Mouse (Mus musculus) adrenal gland, postnatal 10 days (tissue): ENCODE results near the gene Ncstn. TPM values are rescaled to one million over a fixed set of nuclear protein-coding genes. Genes with fewer than 3 reads are reported as not detected.

Experiments used
- DNase-seq: peaks from one replicate; pipeline ENCODE4 v3.0.0; 2021; ENCODE audit warnings: mixed read lengths
- total RNA-seq, 2 experiments: library from RNA; stranded (reverse); gene quantifications; 2 replicates each; pipeline ENCODE4 v1.2.3; 2021

Ncstn gene
- total RNA-seq, 2 experiments from 2014 or later: 81.0 to 93.0 TPM

GRCm38 (mm10) chr1:172027010-172027808 is 55.4 kb downstream of the Ncstn start:
- DNase-seq: peak; percentile 95

- DNase-seq: peak; percentile 37
Measured at GRCm38 (mm10) chr1:172026201-172026901, 56.2 kb downstream of the Ncstn start.

- DNase-seq: no peak
Measured at GRCm38 (mm10) chr1:172025201-172025904, 57.2 kb downstream of the Ncstn start.

GRCm38 (mm10) chr1:172024140-172024895 is 58.3 kb downstream of the Ncstn start:
- no peak for DNase-seq

- DNase-seq: no peak
Measured at GRCm38 (mm10) chr1:172019863-172020521, 62.6 kb downstream of the Ncstn start.

- DNase-seq: no peak
Measured at GRCm38 (mm10) chr1:172019339-172019738, 63.3 kb downstream of the Ncstn start.

- DNase-seq: no peak
Measured at GRCm38 (mm10) chr1:172018336-172019311, 64.0 kb downstream of the Ncstn start.

- DNase-seq: no peak
Measured at GRCm38 (mm10) chr1:172017517-172018070, 65.0 kb downstream of the Ncstn start.

GRCm38 (mm10) chr1:172016660-172017516 is 65.7 kb downstream of the Ncstn start:
- no peak for DNase-seq

GRCm38 (mm10) chr1:172016031-172016430 is 66.6 kb downstream of the Ncstn start:
- DNase-seq: no peak

Other genes starting within 250 kb of the Ncstn start
- 1 to 10 TPM; 5.3 to 6.2 TPM for gene Cd84, start 243.1 kb downstream of the Ncstn start, total RNA-seq
- gene Gm10521, start 187.1 kb downstream of the Ncstn start, total RNA-seq: under 1 TPM; 0.39 TPM
- gene Slamf6, start 165.3 kb downstream of the Ncstn start, total RNA-seq: 1 to 10 TPM; 1.8 to 2.6 TPM
- 10 to 100 TPM in 1 of 2 experiments, 1 to 10 TPM in 1; 6.3 to 10.6 TPM for gene Vangl2, start 54.4 kb downstream of the Ncstn start, total RNA-seq
- gene Nhlh1, start 25.2 kb downstream of the Ncstn start, total RNA-seq: under 1 TPM in 1 of 2 experiments, not detected in 1; 0.09 TPM
- gene Copa, start 266 bp downstream of the Ncstn start, total RNA-seq: 100 to 1,000 TPM; 150 to 151 TPM
- gene Pex19, start 44.0 kb upstream of the Ncstn start, total RNA-seq: 100 to 1,000 TPM; 154 to 172 TPM
- 100 to 1,000 TPM; 114 to 153 TPM for gene Dcaf8, start 65.3 kb upstream of the Ncstn start, total RNA-seq
- 10 to 100 TPM; 65.7 to 80.4 TPM for gene Pea15a, start 124.0 kb upstream of the Ncstn start, total RNA-seq
- gene Casq1, start 137.1 kb upstream of the Ncstn start, total RNA-seq: 100 to 1,000 TPM in 1 of 2 experiments, 10 to 100 TPM in 1; 63.5 to 189 TPM
- gene Atp1a4, start 175.6 kb upstream of the Ncstn start, total RNA-seq: under 1 TPM; 0.24 to 0.30 TPM
- 10 to 100 TPM; 26.5 to 32.3 TPM for gene Igsf8, start 178.8 kb upstream of the Ncstn start, total RNA-seq
- gene Atp1a2, start 215.3 kb upstream of the Ncstn start, total RNA-seq: 100 to 1,000 TPM; 303 to 400 TPM
- gene Kcnj9, start 246.5 kb upstream of the Ncstn start, total RNA-seq: under 1 TPM in 1 of 2 experiments, not detected in 1; 0.12 TPM